Mouse (Mus musculus): ENCODE measurements at regions not wholly inside any gene's neighbourhood (a gene's known extent, or its start where the extent isn't known, plus 50 kb on each side); places are given as distances from the start of the nearest gene placed in this dataset.

GRCm38 (mm10) chr14:111073529-111073928 is 318.6 kb upstream of the Slitrk6 start:
- no peak for TF ChIP-seq POU5F1 (IDR thresholded peaks at IDR 0.05; ENCODE audit: borderline replicate concordance, low read length)
- no peak for TF ChIP-seq CTCF (conservative IDR thresholded peaks at IDR 0.05; ENCODE audit: low read length)
- TF ChIP-seq NANOG (IDR thresholded peaks at IDR 0.05; ENCODE audit: borderline replicate concordance, low read length), result no peak

All from E14TG2a.4 (cell line).